Mouse (Mus musculus): ENCODE results near the gene Zdhhc19.

GRCm38 (mm10) chr16:32516006-32516962 lies 20.2 kb downstream of the Zdhhc19 start:
- TF ChIP-seq POLR2A (IDR thresholded peaks at IDR 0.05; ENCODE audit: low read depth, low read length) (no peak), CTCF (IDR thresholded peaks at IDR 0.05; ENCODE audit: extremely low read depth, insufficient read length, insufficient replicate concordance, low read depth, low read length) (no peak)

All from small intestine, adult 2 months (tissue).